Mouse (Mus musculus) T-helper 1 cell (primary cell): Measurements from ENCODE around the gene Plxnc1.

Source experiments
- in situ Hi-C: fragments of 300-600 bp; cut with MboI, MseI; formaldehyde crosslinking; loops from one replicate; pipeline ENCODE4 v1.15.1; 2025; ENCODE audit warnings: high pct_unique_total_duplicates

Gene Plxnc1

GRCm38 (mm10) chr10:94871102-94871501 lies 73.5 kb downstream of the Plxnc1 start:
- in situ Hi-C loops, result no loop called here

GRCm38 (mm10) chr10:94866995-94867856 lies 77.4 kb downstream of the Plxnc1 start:
- in situ Hi-C loops, result no loop called here

- in situ Hi-C loops, result no loop called here
Observed at GRCm38 (mm10) chr10:94865206-94865605, 79.4 kb downstream of the Plxnc1 start.

- in situ Hi-C loops, result no loop called here
Observed at GRCm38 (mm10) chr10:94864199-94864928, 80.3 kb downstream of the Plxnc1 start.

- in situ Hi-C loops, result no loop called here
Observed at GRCm38 (mm10) chr10:94863251-94863650, 81.4 kb downstream of the Plxnc1 start.

- in situ Hi-C loops, result no loop called here
Observed at GRCm38 (mm10) chr10:94860870-94861269, 83.8 kb downstream of the Plxnc1 start.

GRCm38 (mm10) chr10:94858277-94859033 lies 86.2 kb downstream of the Plxnc1 start:
- in situ Hi-C loops, result no loop called here

- in situ Hi-C loops, result no loop called here
Observed at GRCm38 (mm10) chr10:94850565-94850964, 94.1 kb downstream of the Plxnc1 start.

GRCm38 (mm10) chr10:94849930-94850329 lies 94.7 kb downstream of the Plxnc1 start:
- in situ Hi-C loops, result no loop called here

- in situ Hi-C loops, result no loop called here
Observed at GRCm38 (mm10) chr10:94849360-94849759, 95.3 kb downstream of the Plxnc1 start.

- in situ Hi-C loops, result no loop called here
Observed at GRCm38 (mm10) chr10:94848344-94848743, 96.3 kb downstream of the Plxnc1 start.

GRCm38 (mm10) chr10:94846501-94847105 lies 98.0 kb downstream of the Plxnc1 start:
- in situ Hi-C loops, result no loop called here

- in situ Hi-C loops, result no loop called here
Observed at GRCm38 (mm10) chr10:94844692-94845091, 99.9 kb downstream of the Plxnc1 start.

GRCm38 (mm10) chr10:94835874-94836273 lies 108.8 kb downstream of the Plxnc1 start:
- in situ Hi-C loops, result no loop called here

- in situ Hi-C loops, result no loop called here
Observed at GRCm38 (mm10) chr10:94829407-94829806, 115.2 kb downstream of the Plxnc1 start.

- in situ Hi-C loops, result no loop called here
Observed at GRCm38 (mm10) chr10:94828734-94829230, 115.9 kb downstream of the Plxnc1 start.

GRCm38 (mm10) chr10:94827890-94828733 lies 116.5 kb downstream of the Plxnc1 start:
- in situ Hi-C loops, result no loop called here

GRCm38 (mm10) chr10:94827325-94827724 lies 117.3 kb downstream of the Plxnc1 start:
- in situ Hi-C loops, result no loop called here

- in situ Hi-C loops, result no loop called here
Observed at GRCm38 (mm10) chr10:94826436-94826835, 118.2 kb downstream of the Plxnc1 start.

- in situ Hi-C loops, result no loop called here
Observed at GRCm38 (mm10) chr10:94825951-94826350, 118.7 kb downstream of the Plxnc1 start.
